Mouse (Mus musculus) olfactory bulb, adult 2 months (tissue): ENCODE results near the gene Rps28.
"Not testable (repeated sequence)": the region's sequence is repeated elsewhere in the genome, so short reads cannot be mapped to it uniquely, and the experiment has no call there.

Experiments
- CTCF ChIP-seq: fragments of 200-500 bp; IDR thresholded peaks from 2 replicates; pipeline ENCODE4 v1.5.1; 2012; ENCODE audit warnings: low read depth, mild to moderate bottlenecking, low read length, moderate library complexity; ENCODE audit not compliant: insufficient read depth
- POLR2A ChIP-seq: fragments of 200-500 bp; IDR thresholded peaks from 2 replicates; pipeline ENCODE4 v1.6.1; 2012; ENCODE audit warnings: mild to moderate bottlenecking, low read depth, low read length, moderate library complexity; ENCODE audit not compliant: insufficient read depth

DNA sequence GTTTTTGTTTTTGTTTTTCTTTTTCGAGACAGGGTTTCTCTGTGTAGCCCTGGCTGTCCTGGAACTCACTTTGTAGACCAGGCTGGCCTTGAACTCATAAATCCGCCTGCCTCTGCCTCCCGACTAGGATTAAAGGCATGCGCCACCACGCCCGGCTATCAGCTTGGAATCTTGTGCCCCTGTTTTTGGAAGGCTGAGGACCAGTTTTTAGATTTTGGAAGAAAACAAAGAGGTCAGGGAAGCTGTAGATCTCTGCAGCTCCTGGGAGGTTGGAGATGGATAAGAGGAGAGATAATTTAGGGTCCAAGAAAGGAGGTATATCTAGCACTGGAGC is 602 bp upstream of the Rps28 start:
- TF ChIP-seq POLR2A, CTCF: not testable (repeated sequence)
